Mouse (Mus musculus): ENCODE measurements around the gene Lipc. TPM values are rescaled to one million over a fixed set of nuclear protein-coding genes. Genes with fewer than 3 reads are reported as not detected.

The Lipc gene
- polyA plus RNA-seq, 1 experiment from 2014 or later, result 15.0 TPM

GRCm38 (mm10) chr9:70800588-70801315, 151.3 kb downstream of the Lipc start:
- Histone ChIP-seq H3K9ac (ENCODE audit: low read depth, low read length) (no peak overlapping the region), H3K9me3 (ENCODE audit: control insufficient read depth, low read length) (no peaks in the 10 kb centered on the region), H3K27me3 (replicated peaks; ENCODE audit: control insufficient read depth, insufficient read depth, low read length) (no peaks in the 10 kb centered on the region), H3K4me2 (no peak overlapping the region), H3K4me1 (replicated peaks; ENCODE audit: control insufficient read depth, insufficient read depth, low read length) (peaks cover 6% of the 10 kb centered on the region; the same call in 1 of the 2 replicates), H3K27ac (ENCODE audit: low read depth, low read length) (no peak overlapping the region), H3K36me3 (ENCODE audit: control insufficient read depth, insufficient read depth, low read length) (no peaks in the 10 kb centered on the region), H3K4me3 (ENCODE audit: low read depth, low read length) (no peak overlapping the region)
- ATAC-seq (replicated peaks; ENCODE audit: low FRiP score) (no peak), DNase-seq (ENCODE audit: low spot score) (no peak)
- 61% methylated on average over 8 of the region's 8 CpGs for WGBS

GRCm38 (mm10) chr9:70795439-70795757, 156.6 kb downstream of the Lipc start:
- H3K36me3 ChIP-seq (ENCODE audit: control insufficient read depth, insufficient read depth, low read length), result no peaks in the 10 kb centered on the region
- 57% methylated on average over 2 of the region's 2 CpGs for WGBS
- no peak overlapping the region for H3K4me2 ChIP-seq
- H3K9me3 ChIP-seq (ENCODE audit: control insufficient read depth, low read length), result no peaks in the 10 kb centered on the region
- H3K27me3 ChIP-seq (replicated peaks; ENCODE audit: control insufficient read depth, insufficient read depth, low read length), result no peaks in the 10 kb centered on the region
- no peak for DNase-seq (ENCODE audit: low spot score)
- no peaks in the 10 kb centered on the region for H3K4me1 ChIP-seq (replicated peaks; ENCODE audit: control insufficient read depth, insufficient read depth, low read length)
- ATAC-seq (replicated peaks; ENCODE audit: low FRiP score), result no peak
- no peak overlapping the region for H3K4me3 ChIP-seq (ENCODE audit: low read depth, low read length)
- no peak overlapping the region for H3K27ac ChIP-seq (ENCODE audit: low read depth, low read length)
- no peak overlapping the region for H3K9ac ChIP-seq (ENCODE audit: low read depth, low read length)

- H3K4me2 ChIP-seq, result no peak overlapping the region
- no peak overlapping the region for H3K27ac ChIP-seq (ENCODE audit: low read depth, low read length)
- H3K36me3 ChIP-seq (ENCODE audit: control insufficient read depth, insufficient read depth, low read length), result no peaks in the 10 kb centered on the region
- H3K9ac ChIP-seq (ENCODE audit: low read depth, low read length), result no peak overlapping the region
- DNase-seq (ENCODE audit: low spot score), result no peak
- no peaks in the 10 kb centered on the region for H3K4me1 ChIP-seq (replicated peaks; ENCODE audit: control insufficient read depth, insufficient read depth, low read length)
- 77% methylated on average over 15 of the region's 15 CpGs for WGBS
- no peaks in the 10 kb centered on the region for H3K9me3 ChIP-seq (ENCODE audit: control insufficient read depth, low read length)
- ATAC-seq (replicated peaks; ENCODE audit: low FRiP score), result no peak
- no peak overlapping the region for H3K4me3 ChIP-seq (ENCODE audit: low read depth, low read length)
- no peaks in the 10 kb centered on the region for H3K27me3 ChIP-seq (replicated peaks; ENCODE audit: control insufficient read depth, insufficient read depth, low read length)
Observed at GRCm38 (mm10) chr9:70794643-70795438, 157.2 kb downstream of the Lipc start.

GRCm38 (mm10) chr9:70790621-70791020, 161.4 kb downstream of the Lipc start:
- Histone ChIP-seq H3K4me1 (replicated peaks; ENCODE audit: control insufficient read depth, insufficient read depth, low read length) (no peaks in the 10 kb centered on the region), H3K9me3 (ENCODE audit: control insufficient read depth, low read length) (no peaks in the 10 kb centered on the region), H3K36me3 (ENCODE audit: control insufficient read depth, insufficient read depth, low read length) (no peaks in the 10 kb centered on the region), H3K4me2 (no peak overlapping the region), H3K9ac (ENCODE audit: low read depth, low read length) (no peak overlapping the region), H3K27ac (ENCODE audit: low read depth, low read length) (no peak overlapping the region), H3K4me3 (ENCODE audit: low read depth, low read length) (no peak overlapping the region), H3K27me3 (replicated peaks; ENCODE audit: control insufficient read depth, insufficient read depth, low read length) (no peaks in the 10 kb centered on the region)
- DNase-seq (ENCODE audit: low spot score) (no peak), ATAC-seq (replicated peaks; ENCODE audit: low FRiP score) (no peak)
- 88% methylated on average over 4 of the region's 4 CpGs for WGBS

GRCm38 (mm10) chr9:70788705-70789104, 163.3 kb downstream of the Lipc start:
- Histone ChIP-seq H3K27ac (ENCODE audit: low read depth, low read length) (no peak overlapping the region), H3K36me3 (ENCODE audit: control insufficient read depth, insufficient read depth, low read length) (no peaks in the 10 kb centered on the region; the same call in 1 of the 2 replicates), H3K9me3 (ENCODE audit: control insufficient read depth, low read length) (no peaks in the 10 kb centered on the region), H3K4me2 (no peak overlapping the region), H3K4me1 (replicated peaks; ENCODE audit: control insufficient read depth, insufficient read depth, low read length) (no peaks in the 10 kb centered on the region), H3K4me3 (ENCODE audit: low read depth, low read length) (no peak overlapping the region), H3K9ac (ENCODE audit: low read depth, low read length) (no peak overlapping the region), H3K27me3 (replicated peaks; ENCODE audit: control insufficient read depth, insufficient read depth, low read length) (no peaks in the 10 kb centered on the region)
- ATAC-seq (replicated peaks; ENCODE audit: low FRiP score) (no peak), DNase-seq (ENCODE audit: low spot score) (no peak)
- WGBS, result 86% methylated on average over 7 of the region's 7 CpGs

GRCm38 (mm10) chr9:70782191-70782590, 169.8 kb downstream of the Lipc start:
- Histone ChIP-seq H3K27me3 (replicated peaks; ENCODE audit: control insufficient read depth, insufficient read depth, low read length) (no peaks in the 10 kb centered on the region), H3K36me3 (ENCODE audit: control insufficient read depth, insufficient read depth, low read length) (peaks cover 10% of the 10 kb centered on the region; the same call in 1 of the 2 replicates), H3K9ac (ENCODE audit: low read depth, low read length) (no peak overlapping the region), H3K4me3 (ENCODE audit: low read depth, low read length) (no peak overlapping the region), H3K4me2 (no peak overlapping the region), H3K4me1 (replicated peaks; ENCODE audit: control insufficient read depth, insufficient read depth, low read length) (peaks cover 2% of the 10 kb centered on the region; the same call in 1 of the 2 replicates), H3K9me3 (ENCODE audit: control insufficient read depth, low read length) (no peaks in the 10 kb centered on the region), H3K27ac (ENCODE audit: low read depth, low read length) (no peak overlapping the region)
- ATAC-seq (replicated peaks; ENCODE audit: low FRiP score) (no peak), DNase-seq (ENCODE audit: low spot score) (no peak)
- 90% methylated on average over 3 of the region's 3 CpGs for WGBS

GRCm38 (mm10) chr9:70775517-70775916, 176.5 kb downstream of the Lipc start:
- Histone ChIP-seq H3K9ac (ENCODE audit: low read depth, low read length) (no peak overlapping the region), H3K4me3 (ENCODE audit: low read depth, low read length) (no peak overlapping the region), H3K9me3 (ENCODE audit: control insufficient read depth, low read length) (no peaks in the 10 kb centered on the region), H3K27me3 (replicated peaks; ENCODE audit: control insufficient read depth, insufficient read depth, low read length) (no peaks in the 10 kb centered on the region), H3K4me1 (replicated peaks; ENCODE audit: control insufficient read depth, insufficient read depth, low read length) (peaks cover 10% of the 10 kb centered on the region), H3K27ac (ENCODE audit: low read depth, low read length) (no peak overlapping the region), H3K4me2 (no peak overlapping the region), H3K36me3 (ENCODE audit: control insufficient read depth, insufficient read depth, low read length) (peaks cover 14% of the 10 kb centered on the region; the same call in 1 of the 2 replicates)
- DNase-seq (ENCODE audit: low spot score), result no peak
- ATAC-seq (replicated peaks; ENCODE audit: low FRiP score), result peak; percentile 70
- WGBS, result 46% methylated on average over 2 of the region's 2 CpGs

GRCm38 (mm10) chr9:70760974-70761373, 191.1 kb downstream of the Lipc start:
- no peaks in the 10 kb centered on the region for H3K4me1 ChIP-seq (replicated peaks; ENCODE audit: control insufficient read depth, insufficient read depth, low read length)
- H3K9me3 ChIP-seq (ENCODE audit: control insufficient read depth, low read length), result no peaks in the 10 kb centered on the region
- DNase-seq (ENCODE audit: low spot score) (no peak), ATAC-seq (replicated peaks; ENCODE audit: low FRiP score) (no peak)
- no peak overlapping the region for H3K9ac ChIP-seq (ENCODE audit: low read depth, low read length)
- no peaks in the 10 kb centered on the region for H3K27me3 ChIP-seq (replicated peaks; ENCODE audit: control insufficient read depth, insufficient read depth, low read length)
- H3K4me2 ChIP-seq, result no peak overlapping the region
- no peak overlapping the region for H3K27ac ChIP-seq (ENCODE audit: low read depth, low read length)
- no peak overlapping the region for H3K4me3 ChIP-seq (ENCODE audit: low read depth, low read length)
- peaks cover 22% of the 10 kb centered on the region for H3K36me3 ChIP-seq (ENCODE audit: control insufficient read depth, insufficient read depth, low read length)
- WGBS, result 87% methylated on average over 5 of the region's 5 CpGs
